Mouse (Mus musculus) frontal cortex, postnatal 10 days (tissue): ENCODE data around the gene Rb1.

Experiments
- DNase-seq, 2 experiments: peaks; one replicate each; pipeline ENCODE4 v3.0.0; 2022; ENCODE audit warnings: low spot score in 2 of 2, mixed read lengths in 1 of 2

The Rb1 gene

GRCm38 (mm10) chr14:73334926-73335805 is 9.5 kb upstream of the Rb1 start:
- DNase-seq, result no peak

GRCm38 (mm10) chr14:73333880-73334279 is 8.3 kb upstream of the Rb1 start:
- DNase-seq, result no peak

- DNase-seq, result no peak
Observed at GRCm38 (mm10) chr14:73331386-73331785, 5.8 kb upstream of the Rb1 start.

- no peak for DNase-seq
Observed at GRCm38 (mm10) chr14:73329871-73330270, 4.2 kb upstream of the Rb1 start.

GRCm38 (mm10) chr14:73326511-73326910 is 889 bp upstream of the Rb1 start:
- DNase-seq, result no peak

GRCm38 (mm10) chr14:73324634-73325455 is 777 bp downstream of the Rb1 start:
- peak; percentile 26 to 45 for DNase-seq

GRCm38 (mm10) chr14:73323965-73324364 is 1.7 kb downstream of the Rb1 start:
- DNase-seq, result no peak

- DNase-seq, result no peak
Observed at GRCm38 (mm10) chr14:73322142-73322541, 3.5 kb downstream of the Rb1 start.

GRCm38 (mm10) chr14:73316933-73317332 is 8.7 kb downstream of the Rb1 start:
- DNase-seq, result no peak

- DNase-seq, result no peak
Observed at GRCm38 (mm10) chr14:73313864-73314263, 11.8 kb downstream of the Rb1 start.

- DNase-seq, result no peak
Observed at GRCm38 (mm10) chr14:73313396-73313795, 12.2 kb downstream of the Rb1 start.

GRCm38 (mm10) chr14:73312909-73313308 is 12.7 kb downstream of the Rb1 start:
- DNase-seq, result no peak

GRCm38 (mm10) chr14:73307490-73307889 is 18.1 kb downstream of the Rb1 start:
- no peak for DNase-seq

GRCm38 (mm10) chr14:73303193-73303592 is 22.4 kb downstream of the Rb1 start:
- peak in 1 of 2 experiments; percentile 37 for DNase-seq

- no peak for DNase-seq
Observed at GRCm38 (mm10) chr14:73301856-73302255, 23.8 kb downstream of the Rb1 start.

- DNase-seq, result no peak
Observed at GRCm38 (mm10) chr14:73295512-73295911, 30.1 kb downstream of the Rb1 start.

GRCm38 (mm10) chr14:73293616-73294015 is 32.0 kb downstream of the Rb1 start:
- no peak for DNase-seq

- DNase-seq, result no peak
Observed at GRCm38 (mm10) chr14:73292434-73292833, 33.2 kb downstream of the Rb1 start.

GRCm38 (mm10) chr14:73289915-73290314 is 35.7 kb downstream of the Rb1 start:
- no peak for DNase-seq

GRCm38 (mm10) chr14:73280996-73281395 is 44.6 kb downstream of the Rb1 start:
- DNase-seq, result no peak

GRCm38 (mm10) chr14:73279096-73279495 is 46.5 kb downstream of the Rb1 start:
- no peak for DNase-seq

- DNase-seq, result no peak
Observed at GRCm38 (mm10) chr14:73271807-73272206, 53.8 kb downstream of the Rb1 start.

- DNase-seq, result no peak
Observed at GRCm38 (mm10) chr14:73266166-73266565, 59.5 kb downstream of the Rb1 start.
